Mouse (Mus musculus): Measurements from ENCODE around the gene Gm45753. TPM values are rescaled to one million over a fixed set of nuclear protein-coding genes. Genes with fewer than 3 reads are reported as not detected.

Gm45753 gene
- polyA plus RNA-seq, 1 experiment from 2014 or later, result 0.07 TPM

DNA sequence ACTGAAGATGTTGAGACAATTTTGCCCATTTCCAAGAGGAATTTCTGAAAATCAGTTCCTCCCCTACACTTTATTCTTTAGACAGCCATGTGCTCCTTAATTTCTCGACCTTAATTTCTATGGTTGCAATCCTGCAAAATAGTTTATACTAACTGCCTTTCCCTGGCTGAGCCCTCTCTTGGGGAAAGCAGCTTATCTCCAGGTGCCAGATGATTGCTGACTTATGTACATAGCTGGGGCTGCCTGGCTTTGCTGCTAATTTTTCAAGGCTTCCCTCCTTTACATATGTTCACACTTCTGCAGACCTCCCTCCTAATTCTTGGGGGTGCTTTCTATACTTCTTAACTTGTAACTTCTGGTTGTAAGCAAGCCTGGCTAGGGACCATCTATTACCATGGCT is 12.7 kb upstream of the Gm45753 start:
- no peaks in the 10 kb centered on the region for H3K36me3 ChIP-seq (replicated peaks)
- no peaks in the 10 kb centered on the region for H3K4me1 ChIP-seq
- no peaks in the 10 kb centered on the region for H3K27me3 ChIP-seq (replicated peaks; ENCODE audit: low read depth, poor library complexity, severe bottlenecking)
- H3K27ac ChIP-seq (replicated peaks), result no peak overlapping the region
- H3K9me3 ChIP-seq, result no peaks in the 10 kb centered on the region
- DNase-seq (ENCODE audit: low spot score), result no peak
- H3K4me3 ChIP-seq, result no peak overlapping the region
- WGBS, result 81% methylated on average over 1 of the region's 1 CpGs

DNA sequence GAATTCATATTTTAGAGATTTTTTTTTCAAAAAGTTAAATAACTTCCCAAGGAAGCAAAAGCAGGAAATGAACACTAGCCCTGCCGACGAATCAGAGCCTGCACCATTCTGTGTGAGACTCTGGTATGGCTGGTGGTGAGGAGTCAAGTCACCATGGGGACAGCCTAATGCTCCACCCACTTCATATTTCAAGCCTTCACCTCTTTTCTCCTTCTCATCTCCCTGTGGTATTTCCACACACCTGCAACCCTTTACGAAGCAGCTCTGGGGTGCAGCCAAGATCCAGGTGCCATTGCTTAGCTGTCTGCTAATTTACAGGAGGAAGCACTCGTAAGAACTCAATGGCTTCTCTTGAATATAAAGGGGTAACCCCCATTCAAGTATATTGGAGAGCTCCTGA is 2.7 kb upstream of the Gm45753 start:
- H3K9me3 ChIP-seq, result no peaks in the 10 kb centered on the region
- no peak overlapping the region for H3K4me3 ChIP-seq
- no peaks in the 10 kb centered on the region for H3K4me1 ChIP-seq
- H3K36me3 ChIP-seq (replicated peaks), result no peaks in the 10 kb centered on the region
- H3K27ac ChIP-seq (replicated peaks), result no peak overlapping the region
- no peak for DNase-seq (ENCODE audit: low spot score)
- WGBS, result 93% methylated on average over 4 of the region's 4 CpGs
- no peaks in the 10 kb centered on the region for H3K27me3 ChIP-seq (replicated peaks; ENCODE audit: low read depth, poor library complexity, severe bottlenecking)

DNA sequence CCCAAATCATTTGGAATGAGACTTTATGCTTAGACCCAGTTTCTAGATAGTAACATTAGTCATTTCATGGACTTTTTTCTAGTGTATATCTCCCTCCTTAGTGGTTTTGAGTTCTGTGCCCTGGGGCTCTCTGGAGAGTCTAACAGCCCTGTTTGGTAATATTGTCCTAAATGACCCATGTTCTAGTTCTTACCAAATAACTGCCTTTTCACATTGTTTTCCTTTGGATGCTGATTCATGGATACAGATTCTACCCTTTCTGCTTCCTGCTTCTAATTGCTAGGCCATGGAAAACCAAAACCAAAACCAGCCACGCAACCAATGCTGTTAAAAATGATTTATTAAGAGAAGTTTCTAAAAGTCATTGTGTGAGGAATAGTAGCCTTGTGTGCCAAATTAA is 2.8 kb downstream of the Gm45753 start:
- Histone ChIP-seq H3K9me3 (no peaks in the 10 kb centered on the region), H3K4me3 (no peak overlapping the region), H3K4me1 (no peaks in the 10 kb centered on the region), H3K27me3 (replicated peaks; ENCODE audit: low read depth, poor library complexity, severe bottlenecking) (no peaks in the 10 kb centered on the region), H3K36me3 (replicated peaks) (no peaks in the 10 kb centered on the region), H3K27ac (replicated peaks) (no peak overlapping the region)
- DNase-seq (ENCODE audit: low spot score), result no peak
- 90% methylated on average over 1 of the region's 1 CpGs for WGBS

DNA sequence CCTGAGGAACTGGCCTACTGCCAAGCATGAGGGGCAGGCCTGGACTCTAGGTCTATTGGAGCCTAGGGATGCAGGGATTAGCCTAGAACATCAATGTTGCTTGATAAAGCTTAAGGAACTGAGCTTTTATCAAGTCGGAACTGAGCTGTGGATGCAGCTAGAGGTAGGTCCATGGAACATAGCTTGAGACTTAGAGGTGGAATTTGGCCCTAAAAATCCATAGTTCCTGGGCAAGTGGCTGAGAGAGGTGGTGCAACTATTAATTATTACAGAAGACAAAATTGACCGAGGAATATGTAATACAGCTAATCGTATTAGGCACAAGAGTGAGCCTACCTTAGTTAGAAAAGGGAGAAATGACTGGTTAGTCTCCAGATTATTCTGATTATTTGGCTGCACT is 3.9 kb downstream of the Gm45753 start:
- Histone ChIP-seq H3K27me3 (replicated peaks; ENCODE audit: low read depth, poor library complexity, severe bottlenecking) (no peaks in the 10 kb centered on the region), H3K9me3 (no peaks in the 10 kb centered on the region), H3K36me3 (replicated peaks) (no peaks in the 10 kb centered on the region), H3K27ac (replicated peaks) (no peak overlapping the region), H3K4me3 (no peak overlapping the region), H3K4me1 (no peaks in the 10 kb centered on the region)
- 93% methylated on average over 3 of the region's 3 CpGs for WGBS
- DNase-seq (ENCODE audit: low spot score), result no peak

DNA sequence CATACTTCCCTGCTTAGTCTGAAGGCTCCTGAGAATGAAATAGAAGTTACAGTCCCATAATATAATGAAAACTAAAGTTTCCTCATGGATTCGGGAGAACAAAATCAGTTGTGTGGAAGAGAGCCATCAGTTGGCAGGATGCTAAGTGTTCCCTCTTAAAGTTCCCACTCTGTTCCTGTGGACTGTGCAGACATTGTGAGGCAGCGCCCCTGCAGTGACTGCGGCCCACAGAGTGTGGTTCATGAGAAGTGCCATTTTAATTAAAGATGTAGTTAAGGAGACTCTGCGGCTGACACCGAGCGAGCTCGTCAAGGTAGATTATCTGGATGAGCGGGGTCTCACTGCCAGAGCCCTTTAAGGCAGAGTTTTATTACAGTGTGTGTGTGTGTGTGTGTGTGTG is 5.9 kb downstream of the Gm45753 start:
- Histone ChIP-seq H3K36me3 (replicated peaks) (no peaks in the 10 kb centered on the region), H3K27ac (replicated peaks) (no peak overlapping the region), H3K9me3 (no peaks in the 10 kb centered on the region), H3K27me3 (replicated peaks; ENCODE audit: low read depth, poor library complexity, severe bottlenecking) (no peaks in the 10 kb centered on the region), H3K4me1 (no peaks in the 10 kb centered on the region), H3K4me3 (no peak overlapping the region)
- WGBS, result 77% methylated on average over 8 of the region's 8 CpGs
- no peak for DNase-seq (ENCODE audit: low spot score)

DNA sequence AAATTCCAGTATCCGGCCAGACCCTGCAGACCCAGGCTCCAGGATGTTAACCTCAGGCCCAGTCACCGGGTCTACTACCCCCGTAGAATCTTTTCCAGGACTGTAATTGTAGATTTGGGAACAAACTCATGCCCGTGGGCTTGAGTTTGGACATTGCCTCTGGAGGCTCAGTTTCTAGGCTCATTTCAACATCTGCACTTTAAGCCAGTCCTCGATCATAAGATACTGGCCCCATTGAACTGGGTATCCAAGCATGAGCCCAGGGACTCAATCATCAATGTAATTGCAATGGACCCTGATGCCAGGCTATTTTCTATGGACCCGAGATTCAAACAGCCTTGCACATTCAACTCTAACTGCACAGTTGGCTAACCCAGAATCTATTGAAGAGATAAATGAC is 13.0 kb downstream of the Gm45753 start:
- no peaks in the 10 kb centered on the region for H3K27me3 ChIP-seq (replicated peaks; ENCODE audit: low read depth, poor library complexity, severe bottlenecking)
- no peak for DNase-seq (ENCODE audit: low spot score)
- H3K4me1 ChIP-seq, result no peaks in the 10 kb centered on the region
- no peaks in the 10 kb centered on the region for H3K36me3 ChIP-seq (replicated peaks)
- WGBS, result 91% methylated on average over 6 of the region's 6 CpGs
- no peak overlapping the region for H3K4me3 ChIP-seq
- no peaks in the 10 kb centered on the region for H3K9me3 ChIP-seq
- H3K27ac ChIP-seq (replicated peaks), result no peak overlapping the region

DNA sequence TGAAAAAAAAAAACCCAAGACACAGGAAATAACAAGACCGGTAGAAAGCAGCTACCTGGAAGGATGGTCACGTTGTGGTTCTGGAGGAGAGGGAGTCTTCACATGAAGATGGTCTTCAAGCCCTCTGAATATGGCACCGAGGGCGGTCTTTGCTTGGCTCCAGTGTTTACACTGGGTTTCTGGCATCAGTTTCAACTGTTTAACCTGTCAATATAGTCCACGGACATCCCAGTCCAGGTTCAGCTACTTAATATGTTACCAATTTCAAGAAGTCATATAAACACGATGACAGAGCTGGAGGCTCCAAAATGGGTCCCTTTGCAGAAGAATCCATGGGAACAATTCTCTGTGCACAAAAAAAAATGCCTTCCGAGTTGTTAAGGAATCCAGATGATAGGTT is 13.6 kb downstream of the Gm45753 start, which contains the start of gene Klkb1:
TSS of gene Klkb1 (minus strand) at position 173 of the 400 bp plus-strand sequence.
- Histone ChIP-seq H3K36me3 (replicated peaks) (no peaks in the 10 kb centered on the region), H3K9me3 (no peaks in the 10 kb centered on the region), H3K4me1 (no peaks in the 10 kb centered on the region), H3K27me3 (replicated peaks; ENCODE audit: low read depth, poor library complexity, severe bottlenecking) (no peaks in the 10 kb centered on the region), H3K4me3 (no peak within 1 kb of the TSS), H3K27ac (replicated peaks) (no peak within 1 kb of the TSS)
- WGBS, result 90% methylated on average over 7 of the region's 7 CpGs
- no peak for DNase-seq (ENCODE audit: low spot score)

DNA sequence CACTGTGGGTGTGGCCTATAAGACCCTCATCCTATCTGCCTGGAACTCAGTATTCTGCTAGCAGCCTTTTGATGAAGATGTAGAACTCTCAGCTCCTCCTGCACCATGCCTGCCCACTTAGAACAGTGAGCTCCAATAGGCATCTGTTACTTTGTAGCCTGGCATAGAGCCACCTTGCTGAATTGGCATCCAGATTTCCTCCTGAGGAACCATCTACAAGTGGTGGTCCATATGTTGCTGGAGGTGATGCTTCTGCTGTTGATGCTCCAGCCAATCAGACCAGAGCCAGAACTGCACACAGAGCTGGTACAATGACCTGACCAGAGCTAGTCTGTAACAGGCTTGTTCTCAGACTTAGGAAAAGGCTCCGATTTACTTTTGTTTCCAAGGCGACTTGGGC is 16.5 kb downstream of the Gm45753 start:
- H3K9me3 ChIP-seq, result no peaks in the 10 kb centered on the region
- 86% methylated on average over 2 of the region's 2 CpGs for WGBS
- no peak for DNase-seq (ENCODE audit: low spot score)

DNA sequence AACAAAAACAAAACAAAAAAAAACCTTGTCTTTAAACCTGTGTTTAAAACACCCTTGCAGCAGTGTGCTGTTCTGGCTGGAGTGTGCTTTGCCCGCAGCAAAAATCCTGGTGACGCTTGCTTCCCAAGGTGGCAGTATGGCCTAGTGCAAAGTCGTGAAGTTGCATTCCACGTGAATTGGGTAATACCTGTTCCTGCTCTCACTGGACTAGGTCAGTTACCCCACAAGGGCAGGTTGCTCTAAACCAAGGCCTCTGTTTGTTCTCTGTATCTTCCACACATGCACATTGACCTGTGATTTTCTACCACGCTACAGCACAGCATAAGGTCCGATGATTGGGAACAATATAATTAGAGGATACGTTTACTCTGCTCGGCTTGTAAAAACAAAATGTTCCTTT is 26.6 kb downstream of the Gm45753 start:
- WGBS, result 78% methylated on average over 8 of the region's 8 CpGs
- no peak overlapping the region for H3K27ac ChIP-seq (replicated peaks)
- no peak overlapping the region for H3K4me3 ChIP-seq
- no peaks in the 10 kb centered on the region for H3K9me3 ChIP-seq
- H3K4me1 ChIP-seq, result peaks cover 6% of the 10 kb centered on the region; the same call in 1 of the 2 replicates
- no peaks in the 10 kb centered on the region for H3K36me3 ChIP-seq (replicated peaks)
- no peaks in the 10 kb centered on the region for H3K27me3 ChIP-seq (replicated peaks; ENCODE audit: low read depth, poor library complexity, severe bottlenecking)
- DNase-seq (ENCODE audit: low spot score), result no peak

More for the DNA sequence above, 16.5 kb downstream of the Gm45753 start:
- Histone ChIP-seq H3K36me3 (replicated peaks) (no peaks in the 10 kb centered on the region), H3K4me3 (no peak overlapping the region), H3K27ac (replicated peaks) (no peak overlapping the region), H3K4me1 (no peaks in the 10 kb centered on the region), H3K27me3 (replicated peaks; ENCODE audit: low read depth, poor library complexity, severe bottlenecking) (no peaks in the 10 kb centered on the region)

DNA sequence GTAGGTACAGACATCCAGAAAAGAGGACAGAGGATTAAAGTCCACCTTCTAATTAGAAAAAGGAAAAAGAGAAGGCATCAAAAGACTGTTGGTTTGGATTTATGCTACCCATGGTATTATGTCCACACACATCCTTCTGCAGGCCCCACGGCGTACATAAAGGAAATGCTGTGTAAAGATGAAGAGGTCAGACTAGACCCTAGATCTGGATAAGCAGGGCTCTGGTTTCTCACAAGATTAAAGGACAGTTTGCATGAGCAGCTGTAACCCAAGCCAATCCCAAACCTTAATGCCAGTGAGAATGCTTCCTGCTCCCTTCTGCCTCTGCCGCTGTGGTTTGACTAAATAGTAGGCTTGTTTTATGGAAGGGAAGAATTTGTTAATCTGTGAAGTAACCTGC is 30.8 kb downstream of the Gm45753 start:
- 67% methylated on average over 3 of the region's 3 CpGs for WGBS
- no peak for DNase-seq (ENCODE audit: low spot score)

DNA sequence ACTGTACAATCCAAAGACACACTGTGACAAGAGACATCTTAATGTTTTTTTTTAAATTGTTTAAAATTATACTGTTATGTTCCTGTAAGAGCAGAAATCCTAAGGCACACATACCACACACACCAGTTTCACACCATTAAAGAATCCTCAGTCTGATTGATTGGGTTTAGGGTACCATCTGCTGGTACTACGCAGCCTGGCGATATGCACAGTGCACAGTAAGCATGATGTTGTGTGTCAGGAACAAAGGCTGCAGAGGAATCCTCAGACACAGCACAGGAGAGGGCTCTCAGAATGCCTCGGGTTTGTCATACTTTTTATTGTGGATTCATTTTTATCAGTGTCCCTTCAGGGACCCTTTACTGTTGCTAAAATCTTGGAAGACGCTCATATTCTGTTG is 33.9 kb downstream of the Gm45753 start:
- no peaks in the 10 kb centered on the region for H3K9me3 ChIP-seq
- no peaks in the 10 kb centered on the region for H3K27me3 ChIP-seq (replicated peaks; ENCODE audit: low read depth, poor library complexity, severe bottlenecking)
- H3K36me3 ChIP-seq (replicated peaks), result no peaks in the 10 kb centered on the region
- H3K27ac ChIP-seq (replicated peaks), result no peak overlapping the region
- peaks cover 6% of the 10 kb centered on the region; the same call in 1 of the 2 replicates for H3K4me1 ChIP-seq
- H3K4me3 ChIP-seq, result no peak overlapping the region
- WGBS, result 88% methylated on average over 4 of the region's 4 CpGs
- DNase-seq (ENCODE audit: low spot score), result no peak

More for the DNA sequence above, 30.8 kb downstream of the Gm45753 start:
- no peak overlapping the region for H3K27ac ChIP-seq (replicated peaks)
- H3K36me3 ChIP-seq (replicated peaks), result no peaks in the 10 kb centered on the region
- no peaks in the 10 kb centered on the region for H3K27me3 ChIP-seq (replicated peaks; ENCODE audit: low read depth, poor library complexity, severe bottlenecking)
- no peaks in the 10 kb centered on the region for H3K9me3 ChIP-seq
- H3K4me1 ChIP-seq, result peaks cover 6% of the 10 kb centered on the region; the same call in 1 of the 2 replicates
- H3K4me3 ChIP-seq, result no peak overlapping the region

DNA sequence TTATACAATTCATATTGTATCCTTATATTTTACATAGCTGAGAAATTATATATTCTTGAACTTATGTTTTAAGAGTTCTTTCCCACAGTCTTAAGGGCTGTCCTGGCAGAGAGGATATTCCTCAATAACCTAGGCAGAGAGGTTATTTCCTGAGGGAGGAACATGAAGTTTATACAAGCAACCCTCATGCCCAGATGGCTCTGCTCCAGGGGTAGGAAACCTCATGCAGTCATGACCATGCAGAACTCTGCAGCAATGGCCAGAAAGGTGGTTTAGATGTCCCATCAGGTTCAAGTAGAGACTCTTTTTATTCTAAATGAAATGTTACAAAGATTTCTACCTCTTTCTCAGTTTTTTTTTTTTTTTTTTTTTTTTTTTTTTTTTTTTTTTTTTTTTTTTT is 39.2 kb downstream of the Gm45753 start:
- H3K27ac ChIP-seq (replicated peaks), result no peak overlapping the region
- no peaks in the 10 kb centered on the region for H3K4me1 ChIP-seq
- no peaks in the 10 kb centered on the region for H3K27me3 ChIP-seq (replicated peaks; ENCODE audit: low read depth, poor library complexity, severe bottlenecking)
- H3K9me3 ChIP-seq, result peaks cover 9% of the 10 kb centered on the region; the same call in 1 of the 2 replicates
- no peak overlapping the region for H3K4me3 ChIP-seq
- DNase-seq (ENCODE audit: low spot score), result no peak
- H3K36me3 ChIP-seq (replicated peaks), result no peaks in the 10 kb centered on the region

DNA sequence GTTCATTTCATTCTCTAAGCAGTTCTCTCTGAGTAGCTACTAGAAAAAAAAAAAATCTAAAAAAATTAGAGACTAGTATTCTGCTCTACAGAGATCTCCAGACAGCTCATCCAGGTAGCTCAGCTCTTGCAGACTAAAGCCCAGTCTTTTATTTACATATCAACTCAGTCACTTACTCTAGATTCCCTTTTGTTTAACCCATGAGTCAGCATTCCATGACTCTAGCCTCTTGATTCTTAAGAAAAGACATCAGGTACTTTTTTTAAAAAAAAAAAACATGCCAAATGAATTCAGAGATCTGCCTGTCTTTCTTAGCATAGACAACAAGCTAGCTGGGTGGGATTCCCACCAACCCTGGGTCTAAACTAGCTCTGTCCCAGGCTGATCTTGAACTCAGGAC is 39.8 kb downstream of the Gm45753 start:
- no peaks in the 10 kb centered on the region for H3K27me3 ChIP-seq (replicated peaks; ENCODE audit: low read depth, poor library complexity, severe bottlenecking)
- H3K9me3 ChIP-seq, result peaks cover 9% of the 10 kb centered on the region; the same call in 1 of the 2 replicates
- H3K36me3 ChIP-seq (replicated peaks), result no peaks in the 10 kb centered on the region
- H3K27ac ChIP-seq (replicated peaks), result no peak overlapping the region
- no peak overlapping the region for H3K4me3 ChIP-seq
- DNase-seq (ENCODE audit: low spot score), result no peak
- no peaks in the 10 kb centered on the region for H3K4me1 ChIP-seq
